Mouse (Mus musculus) liver, embryonic 14.5 days (tissue): ENCODE data around the gene Nsd2. TPM values are rescaled to one million over a fixed set of nuclear protein-coding genes. Genes with fewer than 3 reads are reported as not detected.

ENCODE experiments used
- ATAC-seq: fragments of 200-750 bp; cut with Nextera tagmentation; 2 replicates; pipeline ENCODE4 v1.8.0; 2017; ENCODE audit warnings: moderate number of reproducible peaks, mild to moderate bottlenecking, moderate library complexity; ENCODE audit not compliant: insufficient read depth
- DNase-seq, 3 experiments: peaks; one replicate each; pipeline ENCODE4 v3.0.0-alpha.2; 2012 to 2013; ENCODE audit warnings: low read depth in 3 of 3, low spot score in 3 of 3
- H3K27ac ChIP-seq: fragments of 300-500 bp; sonication (generic); 2 replicates; pipeline ENCODE4 v1.5.1; 2014; ENCODE audit warnings: moderate library complexity, mild to moderate bottlenecking, control low read depth, inconsistent platforms
- H3K27me3 ChIP-seq: fragments of 300-500 bp; sonication (generic); 2 replicates; pipeline ENCODE4 v1.6.1; 2014; ENCODE audit warnings: mild to moderate bottlenecking, low read length, moderate library complexity; ENCODE audit not compliant: control insufficient read depth, insufficient read depth
- H3K36me3 ChIP-seq: fragments of 300-500 bp; sonication (generic); replicated peaks from 2 replicates; pipeline ENCODE4 v1.6.1; 2014; ENCODE audit warnings: low read depth; ENCODE audit not compliant: control insufficient read depth, insufficient read depth
- H3K4me1 ChIP-seq, 2 experiments: fragments of 200-500 bp in 1 of 2; fragments of 300-500 bp in 1 of 2; sonication (generic) in 1 of 2; replicated peaks; 2 replicates each; pipeline ENCODE4 v1.6.1; 2012 to 2014; ENCODE audit warnings: antibody characterized with exemption in 1 of 2, inconsistent platforms in 1 of 2, low read length in 1 of 2; ENCODE audit not compliant: control insufficient read depth in 2 of 2, insufficient read depth in 2 of 2
- H3K4me2 ChIP-seq: fragments of 300-500 bp; sonication (generic); 2 replicates; pipeline ENCODE4 v1.6.1; 2014; ENCODE audit warnings: low read depth, mild to moderate bottlenecking, control low read depth, moderate library complexity
- H3K4me3 ChIP-seq, 2 experiments: fragments of 200-500 bp in 1 of 2; fragments of 300-500 bp in 1 of 2; sonication (generic) in 1 of 2; 2 replicates each; pipeline ENCODE4 v1.5.1; 2012 to 2014; ENCODE audit warnings: low read depth in 2 of 2, low read length in 2 of 2, mild to moderate bottlenecking in 2 of 2, control low read depth in 1 of 2, inconsistent platforms in 1 of 2, moderate library complexity in 1 of 2; ENCODE audit not compliant: insufficient read depth in 1 of 2
- H3K9ac ChIP-seq: fragments of 300-500 bp; sonication (generic); replicated peaks from 2 replicates; pipeline ENCODE4 v1.6.1; 2014; ENCODE audit warnings: mild to moderate bottlenecking, control low read depth, moderate library complexity
- H3K9me3 ChIP-seq: fragments of 300-500 bp; sonication (generic); 2 replicates; pipeline ENCODE4 v1.6.1; 2016; ENCODE audit warnings: low read length, mixed read lengths; ENCODE audit not compliant: control insufficient read depth
- CTCF ChIP-seq: IDR thresholded peaks from 2 replicates; pipeline ENCODE4 v1.5.1; 2016; ENCODE audit warnings: antibody characterized with exemption, low read depth, control low read depth
- EP300 ChIP-seq: IDR thresholded peaks from 2 replicates; pipeline ENCODE4 v1.6.1; 2016; ENCODE audit warnings: antibody characterized with exemption, low read depth
- WGBS: fragments of 180-500 bp; shearing (Covaris S2); extraction: QIAGEN DNeasy Blood & Tissue Kit; methylation state at CpG from one replicate; pipeline ENCODE4 v1.1.7; 2014; ENCODE audit not compliant: insufficient replicate concordance; 5-methylcytosine and 5-hydroxymethylcytosine counted together
- polyA plus RNA-seq, 2 experiments: library from polyadenylated mRNA; depleted of rRNA in 1 of 2; stranded (reverse) in 1 of 2; unstranded in 1 of 2; fragments of >200 nt; fragmentation: Nextera tagmentation in 1 of 2; extraction: Ambion mirVana in 1 of 2; gene quantifications; 2 replicates each; pipeline versions ENCODE4 v1.2.1 to v1.2.3; 2012 to 2014

Gene Nsd2
- polyA plus RNA-seq, 2 experiments, result 26.7 to 27.8 TPM

- no peaks in the 10 kb centered on the region for H3K4me1 ChIP-seq
- H3K36me3 ChIP-seq, result peaks cover 70% of the 10 kb centered on the region
- no peak for ATAC-seq
Measured at GRCm38 (mm10) chr5:33875472-33875871, 54.9 kb downstream of the Nsd2 start.

GRCm38 (mm10) chr5:33881118-33881517 is 60.6 kb downstream of the Nsd2 start:
- H3K4me2 ChIP-seq, result no peak overlapping the region
- ATAC-seq, result no peak
- H3K27ac ChIP-seq, result no peak overlapping the region
- H3K36me3 ChIP-seq, result peaks cover 84% of the 10 kb centered on the region
- H3K4me1 ChIP-seq, result no peaks in the 10 kb centered on the region
- no peak overlapping the region for H3K4me3 ChIP-seq
- no peak overlapping the region for H3K9ac ChIP-seq
- no peak for DNase-seq
- no peaks in the 10 kb centered on the region for H3K9me3 ChIP-seq
- H3K27me3 ChIP-seq, result no peaks in the 10 kb centered on the region
- 89% methylated on average over 4 of the region's 4 CpGs for WGBS
- TF ChIP-seq CTCF (no peak), EP300 (no peak)

More at GRCm38 (mm10) chr5:33875472-33875871, 54.9 kb downstream of the Nsd2 start:
- no peak for DNase-seq
- Histone ChIP-seq H3K4me3 (no peak overlapping the region), H3K4me2 (no peak overlapping the region), H3K9ac (no peak overlapping the region), H3K9me3 (no peaks in the 10 kb centered on the region), H3K27me3 (no peaks in the 10 kb centered on the region), H3K27ac (no peak overlapping the region)
- no peak for TF ChIP-seq EP300
- no peak for TF ChIP-seq CTCF
- WGBS, result 86% methylated on average over 1 of the region's 1 CpGs

- Histone ChIP-seq H3K27ac (no peak overlapping the region), H3K4me3 (no peak overlapping the region), H3K9me3 (no peaks in the 10 kb centered on the region), H3K4me1 (no peaks in the 10 kb centered on the region), H3K9ac (no peak overlapping the region), H3K27me3 (no peaks in the 10 kb centered on the region), H3K4me2 (no peak overlapping the region), H3K36me3 (peaks cover 89% of the 10 kb centered on the region)
- ATAC-seq (no peak), DNase-seq (no peak)
- 91% methylated on average over 6 of the region's 6 CpGs for WGBS
- TF ChIP-seq CTCF, result no peak
- TF ChIP-seq EP300, result no peak
Measured at GRCm38 (mm10) chr5:33893406-33893805, 72.9 kb downstream of the Nsd2 start.

GRCm38 (mm10) chr5:33895116-33895515 is 74.6 kb downstream of the Nsd2 start:
- Histone ChIP-seq H3K4me1 (no peaks in the 10 kb centered on the region), H3K4me2 (no peak overlapping the region), H3K9me3 (no peaks in the 10 kb centered on the region), H3K27ac (no peak overlapping the region), H3K9ac (no peak overlapping the region), H3K27me3 (no peaks in the 10 kb centered on the region), H3K4me3 (no peak overlapping the region), H3K36me3 (peaks cover 91% of the 10 kb centered on the region)
- DNase-seq (no peak), ATAC-seq (no peak)
- TF ChIP-seq EP300 (no peak), CTCF (no peak)
- 93% methylated on average over 9 of the region's 9 CpGs for WGBS

- no peak overlapping the region for H3K4me2 ChIP-seq
- DNase-seq, result no peak
- no peak for ATAC-seq
- TF ChIP-seq CTCF (no peak), EP300 (no peak)
- no peaks in the 10 kb centered on the region for H3K9me3 ChIP-seq
- no peak overlapping the region for H3K4me3 ChIP-seq
- no peaks in the 10 kb centered on the region for H3K27me3 ChIP-seq
- no peak overlapping the region for H3K9ac ChIP-seq
- WGBS, result 75% methylated on average over 2 of the region's 2 CpGs
- H3K4me1 ChIP-seq, result no peaks in the 10 kb centered on the region
- H3K36me3 ChIP-seq, result peaks cover 87% of the 10 kb centered on the region
- H3K27ac ChIP-seq, result no peak overlapping the region
Measured at GRCm38 (mm10) chr5:33897158-33897557, 76.6 kb downstream of the Nsd2 start.

- WGBS, result 83% methylated on average over 9 of the region's 9 CpGs
- Histone ChIP-seq H3K4me3 (no peak overlapping the region), H3K9me3 (no peaks in the 10 kb centered on the region), H3K36me3 (peaks cover 80% of the 10 kb centered on the region), H3K4me1 (no peaks in the 10 kb centered on the region), H3K27me3 (no peaks in the 10 kb centered on the region), H3K9ac (no peak overlapping the region), H3K27ac (no peak overlapping the region), H3K4me2 (no peak overlapping the region)
- ATAC-seq (no peak), DNase-seq (no peak)
- TF ChIP-seq CTCF (no peak), EP300 (no peak)
Measured at GRCm38 (mm10) chr5:33898671-33899070, 78.1 kb downstream of the Nsd2 start.
